Mouse (Mus musculus) testis, adult 2 months (tissue): Measurements from ENCODE around the gene AL731706.1.

ENCODE experiments used
- CTCF ChIP-seq: fragments of 200-500 bp; IDR thresholded peaks from 2 replicates; pipeline ENCODE4 v1.5.1; 2012; ENCODE audit warnings: low read depth, mild to moderate bottlenecking, inconsistent platforms, low read length, moderate library complexity; ENCODE audit not compliant: control insufficient read depth, insufficient read depth, insufficient replicate concordance
- POLR2A ChIP-seq: fragments of 200-500 bp; IDR thresholded peaks from 2 replicates; pipeline ENCODE4 v1.6.1; 2012; ENCODE audit warnings: low read depth, mild to moderate bottlenecking, inconsistent platforms, low read length, moderate library complexity; ENCODE audit not compliant: control insufficient read depth

DNA sequence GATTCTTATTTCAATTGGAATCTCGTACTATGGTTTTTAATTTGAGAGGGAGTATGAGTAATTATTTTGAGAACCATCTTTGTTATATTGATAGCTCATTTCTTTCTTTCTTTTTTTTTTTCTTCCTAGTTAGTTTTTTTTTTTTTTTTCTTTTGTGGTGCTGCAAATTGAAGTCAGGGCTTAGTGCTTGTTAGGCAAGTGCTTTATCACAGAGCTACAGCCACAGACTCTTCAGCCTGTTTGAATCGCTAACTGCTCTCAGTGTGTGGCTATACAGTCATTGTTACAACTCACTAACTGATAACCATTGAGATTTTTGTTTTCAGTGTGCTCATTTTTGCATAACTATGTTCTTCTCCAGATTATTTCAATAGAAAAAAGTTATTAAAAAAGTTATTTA, 3.3 kb upstream of the AL731706.1 start:
- TF ChIP-seq CTCF, result no peak
- no peak for TF ChIP-seq POLR2A
